Mouse (Mus musculus) forebrain, embryonic 12.5 days (tissue): Measurements from ENCODE around the gene Uba7. TPM values are rescaled to one million over a fixed set of nuclear protein-coding genes. Genes with fewer than 3 reads are reported as not detected.

Experiments used
- ATAC-seq: fragments of 200-750 bp; cut with Nextera tagmentation; 2 replicates; pipeline ENCODE4 v1.8.0; 2017; ENCODE audit warnings: moderate TSS enrichment; ENCODE audit not compliant: low FRiP score
- H3K27ac ChIP-seq: fragments of 300-500 bp; sonication (generic); 2 replicates; pipeline ENCODE4 v1.5.1; 2016; ENCODE audit warnings: mild to moderate bottlenecking
- H3K27me3 ChIP-seq: fragments of 300-500 bp; sonication (generic); 2 replicates; pipeline ENCODE4 v1.6.1; 2016; ENCODE audit warnings: mild to moderate bottlenecking
- H3K36me3 ChIP-seq: fragments of 300-500 bp; sonication (generic); replicated peaks from 2 replicates; pipeline ENCODE4 v1.6.1; 2016; ENCODE audit warnings: mild to moderate bottlenecking
- H3K4me1 ChIP-seq: fragments of 300-500 bp; sonication (generic); 2 replicates; pipeline ENCODE4 v1.6.1; 2016
- H3K4me2 ChIP-seq: fragments of 300-500 bp; sonication (generic); 2 replicates; pipeline ENCODE4 v1.6.1; 2016; ENCODE audit warnings: mild to moderate bottlenecking, moderate library complexity
- H3K4me3 ChIP-seq: fragments of 300-500 bp; sonication (generic); replicated peaks from 2 replicates; pipeline ENCODE4 v1.5.1; 2016; ENCODE audit warnings: mild to moderate bottlenecking
- H3K9ac ChIP-seq: fragments of 300-500 bp; sonication (generic); 2 replicates; pipeline ENCODE4 v1.6.1; 2016; ENCODE audit warnings: mild to moderate bottlenecking
- H3K9me3 ChIP-seq: fragments of 300-500 bp; sonication (generic); 2 replicates; pipeline ENCODE4 v1.6.1; 2016
- WGBS: fragments of 180-500 bp; shearing (Covaris S2); methylation state at CpG from one replicate; pipeline ENCODE4 v1.1.7; 2016; 5-methylcytosine and 5-hydroxymethylcytosine counted together
- polyA plus RNA-seq: library from polyadenylated mRNA; unstranded; fragments of >200 nt; fragmentation: Nextera tagmentation; extraction: Ambion mirVana; gene quantifications from 2 replicates; pipeline ENCODE4 v1.2.1, GENCODE M21; 2016

Gene Uba7
- polyA plus RNA-seq, 1 experiment from 2014 or later, result 6.5 TPM

- Histone ChIP-seq H3K4me3 (no peak overlapping the region), H3K4me1 (peaks cover 4% of the 10 kb centered on the region; the same call in 1 of the 2 replicates), H3K4me2 (no peak overlapping the region), H3K36me3 (peaks cover 64% of the 10 kb centered on the region), H3K27me3 (no peaks in the 10 kb centered on the region), H3K9ac (no peak overlapping the region), H3K9me3 (no peaks in the 10 kb centered on the region), H3K27ac (no peak overlapping the region)
- WGBS, result 93% methylated on average over 10 of the region's 10 CpGs
- ATAC-seq, result no peak
Observed at GRCm38 (mm10) chr9:107966676-107967075, 8.6 kb upstream of the Uba7 start.

- 92% methylated on average over 6 of the region's 6 CpGs for WGBS
- no peak overlapping the region for H3K27ac ChIP-seq
- H3K9me3 ChIP-seq, result no peaks in the 10 kb centered on the region
- no peak overlapping the region for H3K4me2 ChIP-seq
- peaks cover 57% of the 10 kb centered on the region for H3K36me3 ChIP-seq
- no peak for ATAC-seq
- no peak overlapping the region for H3K4me3 ChIP-seq
- no peaks in the 10 kb centered on the region for H3K27me3 ChIP-seq
- no peak overlapping the region for H3K9ac ChIP-seq
- no peaks in the 10 kb centered on the region for H3K4me1 ChIP-seq
Observed at GRCm38 (mm10) chr9:107967437-107967836, 7.9 kb upstream of the Uba7 start.

- H3K27ac ChIP-seq, result no peak overlapping the region
- H3K9me3 ChIP-seq, result no peaks in the 10 kb centered on the region
- no peaks in the 10 kb centered on the region for H3K27me3 ChIP-seq
- H3K4me3 ChIP-seq, result no peak overlapping the region
- H3K4me1 ChIP-seq, result no peaks in the 10 kb centered on the region
- no peak for ATAC-seq
- H3K9ac ChIP-seq, result no peak overlapping the region
- peaks cover 56% of the 10 kb centered on the region for H3K36me3 ChIP-seq
- no peak overlapping the region for H3K4me2 ChIP-seq
- WGBS, result 92% methylated on average over 7 of the region's 7 CpGs
Observed at GRCm38 (mm10) chr9:107968531-107968930, 6.8 kb upstream of the Uba7 start.

GRCm38 (mm10) chr9:107970311-107970710, 5.0 kb upstream of the Uba7 start:
- Histone ChIP-seq H3K36me3 (peaks cover 46% of the 10 kb centered on the region), H3K27ac (no peak overlapping the region), H3K9ac (no peak overlapping the region), H3K4me3 (no peak overlapping the region), H3K9me3 (no peaks in the 10 kb centered on the region), H3K27me3 (no peaks in the 10 kb centered on the region), H3K4me2 (no peak overlapping the region), H3K4me1 (no peaks in the 10 kb centered on the region)
- WGBS, result 91% methylated on average over 5 of the region's 5 CpGs
- ATAC-seq, result no peak

- H3K4me3 ChIP-seq, result no peak overlapping the region
- ATAC-seq, result no peak
- H3K9ac ChIP-seq, result no peak overlapping the region
- no peaks in the 10 kb centered on the region for H3K9me3 ChIP-seq
- H3K36me3 ChIP-seq, result peaks cover 43% of the 10 kb centered on the region
- H3K4me1 ChIP-seq, result no peaks in the 10 kb centered on the region
- H3K4me2 ChIP-seq, result no peak overlapping the region
- 80% methylated on average over 8 of the region's 8 CpGs for WGBS
- no peak overlapping the region for H3K27ac ChIP-seq
- no peaks in the 10 kb centered on the region for H3K27me3 ChIP-seq
Observed at GRCm38 (mm10) chr9:107971690-107972541, 3.4 kb upstream of the Uba7 start.

GRCm38 (mm10) chr9:107974491-107975171, 674 bp upstream of the Uba7 start:
- H3K4me1 ChIP-seq, result no peaks in the 10 kb centered on the region
- H3K4me2 ChIP-seq, result no peak overlapping the region
- H3K27me3 ChIP-seq, result no peaks in the 10 kb centered on the region
- no peak overlapping the region for H3K4me3 ChIP-seq
- H3K36me3 ChIP-seq, result peaks cover 26% of the 10 kb centered on the region
- WGBS, result 90% methylated on average over 10 of the region's 10 CpGs
- no peaks in the 10 kb centered on the region for H3K9me3 ChIP-seq
- H3K9ac ChIP-seq, result no peak overlapping the region
- ATAC-seq, result no peak
- no peak overlapping the region for H3K27ac ChIP-seq

GRCm38 (mm10) chr9:107978815-107979214, 3.5 kb downstream of the Uba7 start:
- H3K27ac ChIP-seq, result no peak overlapping the region

GRCm38 (mm10) chr9:107981684-107982605, 6.6 kb downstream of the Uba7 start:
- WGBS, result 54% methylated on average over 7 of the region's 7 CpGs
- peaks cover 31% of the 10 kb centered on the region for H3K4me1 ChIP-seq
- peak overlapping the region; percentile 6 for H3K4me2 ChIP-seq
- H3K36me3 ChIP-seq, result no peaks in the 10 kb centered on the region
- ATAC-seq, result no peak
- 0 out of 2 replicates have a peak overlapping the region, but pooled peaks have one; percentile 9 for H3K9ac ChIP-seq
- H3K27ac ChIP-seq, result peak overlapping the region; percentile 78
- H3K4me3 ChIP-seq, result no peak overlapping the region
- H3K27me3 ChIP-seq, result peaks cover 22% of the 10 kb centered on the region
- H3K9me3 ChIP-seq, result no peaks in the 10 kb centered on the region

More at GRCm38 (mm10) chr9:107978815-107979214, 3.5 kb downstream of the Uba7 start:
- H3K4me3 ChIP-seq, result no peak overlapping the region
- ATAC-seq, result no peak
- H3K4me2 ChIP-seq, result no peak overlapping the region
- no peaks in the 10 kb centered on the region for H3K9me3 ChIP-seq
- H3K27me3 ChIP-seq, result peaks cover 3% of the 10 kb centered on the region; the same call in 1 of the 2 replicates
- H3K4me1 ChIP-seq, result peaks cover 21% of the 10 kb centered on the region
- H3K9ac ChIP-seq, result no peak overlapping the region
- no peaks in the 10 kb centered on the region for H3K36me3 ChIP-seq
- WGBS, result 92% methylated on average over 12 of the region's 12 CpGs

- Histone ChIP-seq H3K4me2 (peak within 1 kb of the TSS; percentile 21), H3K4me1 (peaks cover 31% of the 10 kb centered on the region), H3K9ac (0 out of 2 replicates have a peak within 1 kb of the TSS, but pooled peaks have one; percentile 9), H3K4me3 (no peak within 1 kb of the TSS), H3K36me3 (no peaks in the 10 kb centered on the region), H3K27ac (peak within 1 kb of the TSS; percentile 78), H3K9me3 (no peaks in the 10 kb centered on the region), H3K27me3 (peaks cover 22% of the 10 kb centered on the region)
- no peak for ATAC-seq
- WGBS, result 54% methylated on average over 14 of the region's 14 CpGs
Observed at GRCm38 (mm10) chr9:107982681-107983346, 7.5 kb downstream of the Uba7 start, which contains the start of gene Gm20661. TSS of gene Gm20661 (plus strand) at chr9:107983058.

- WGBS, result 48% methylated on average over 4 of the region's 4 CpGs
- peaks cover 31% of the 10 kb centered on the region for H3K4me1 ChIP-seq
Observed at GRCm38 (mm10) chr9:107983421-107983890, 8.2 kb downstream of the Uba7 start.

GRCm38 (mm10) chr9:107984052-107984753, 8.9 kb downstream of the Uba7 start:
- Histone ChIP-seq H3K27ac (peak overlapping the region; percentile 65; the same call in 1 of the 2 replicates), H3K4me3 (peak overlapping the region; percentile 60), H3K4me2 (peak overlapping the region; percentile 86), H3K9ac (no peak overlapping the region; the same call in 1 of the 2 replicates), H3K9me3 (no peaks in the 10 kb centered on the region), H3K4me1 (peaks cover 31% of the 10 kb centered on the region), H3K36me3 (no peaks in the 10 kb centered on the region), H3K27me3 (peaks cover 22% of the 10 kb centered on the region)
- 80% methylated on average over 19 of the region's 19 CpGs for WGBS
- no peak for ATAC-seq

More at GRCm38 (mm10) chr9:107983421-107983890, 8.2 kb downstream of the Uba7 start:
- Histone ChIP-seq H3K4me2 (peak overlapping the region; percentile 21; the same call in 1 of the 2 replicates), H3K27ac (peak overlapping the region; percentile 78; the same call in 1 of the 2 replicates), H3K4me3 (no peak overlapping the region), H3K36me3 (no peaks in the 10 kb centered on the region), H3K27me3 (peaks cover 22% of the 10 kb centered on the region), H3K9ac (no peak overlapping the region), H3K9me3 (no peaks in the 10 kb centered on the region)
- no peak for ATAC-seq
